Mouse (Mus musculus): ENCODE results near the gene Sema7a. TPM values are rescaled to one million over a fixed set of nuclear protein-coding genes. Genes with fewer than 3 reads are reported as not detected.

Gene Sema7a
- total and polyA plus RNA-seq, 2 experiments: 0.09 to 0.53 TPM

GRCm38 (mm10) chr9:57932831-57933602 lies 6.9 kb upstream of the Sema7a start:
- no peaks in the 10 kb centered on the region for H3K4me1 ChIP-seq (ENCODE audit: control insufficient read depth, insufficient read depth, low read length)
- TF ChIP-seq POLR2A (IDR thresholded peaks at IDR 0.05; ENCODE audit: extremely low read depth, insufficient read depth, low read length): no peak
- no peak for TF ChIP-seq CTCF (IDR thresholded peaks at IDR 0.05; ENCODE audit: low read depth, low read length)
- no peak for DNase-seq (ENCODE audit: extremely low read depth, low read depth, low spot score)
- no peaks in the 10 kb centered on the region for H3K79me2 ChIP-seq (ENCODE audit: control insufficient read depth, insufficient read depth, low read length)
- no peak overlapping the region for H3K4me3 ChIP-seq (ENCODE audit: insufficient read depth, low read depth, low read length)
- peaks cover 13% of the 10 kb centered on the region; the same call in 1 of the 2 replicates for H3K36me3 ChIP-seq (ENCODE audit: control insufficient read depth, insufficient read depth, low read length)
- no peaks in the 10 kb centered on the region for H3K27me3 ChIP-seq (ENCODE audit: control insufficient read depth, insufficient read depth, low read length)
- WGBS: 49% methylated on average over 6 of the region's 6 CpGs
- no peak overlapping the region for H3K9ac ChIP-seq (ENCODE audit: low read depth, low read length)
- H3K27ac ChIP-seq (replicated peaks; ENCODE audit: insufficient read depth, low read depth, low read length): no peak overlapping the region

- H3K4me1 ChIP-seq (ENCODE audit: control insufficient read depth, insufficient read depth, low read length): no peaks in the 10 kb centered on the region; the same call in 1 of the 2 replicates
- H3K4me3 ChIP-seq (ENCODE audit: insufficient read depth, low read depth, low read length): no peak overlapping the region
- H3K9ac ChIP-seq (ENCODE audit: low read depth, low read length): no peak overlapping the region
- H3K79me2 ChIP-seq (ENCODE audit: control insufficient read depth, insufficient read depth, low read length): no peaks in the 10 kb centered on the region
- peak; percentile 62 for DNase-seq (ENCODE audit: extremely low read depth, low read depth, low spot score)
- no peak overlapping the region for H3K27ac ChIP-seq (replicated peaks; ENCODE audit: insufficient read depth, low read depth, low read length)
- 33% methylated on average over 6 of the region's 6 CpGs for WGBS
- TF ChIP-seq POLR2A (IDR thresholded peaks at IDR 0.05; ENCODE audit: extremely low read depth, insufficient read depth, low read length): no peak
- peak; percentile 85 for TF ChIP-seq CTCF (IDR thresholded peaks at IDR 0.05; ENCODE audit: low read depth, low read length)
- H3K36me3 ChIP-seq (ENCODE audit: control insufficient read depth, insufficient read depth, low read length): no peaks in the 10 kb centered on the region
- peaks cover 9% of the 10 kb centered on the region for H3K27me3 ChIP-seq (ENCODE audit: control insufficient read depth, insufficient read depth, low read length)
These were observed 4.1 kb upstream of the Sema7a start for GRCm38 (mm10) chr9:57935683-57936437.

GRCm38 (mm10) chr9:57937171-57937570 lies 2.7 kb upstream of the Sema7a start:
- H3K27ac ChIP-seq (replicated peaks; ENCODE audit: insufficient read depth, low read depth, low read length): no peak overlapping the region
- peaks cover 21% of the 10 kb centered on the region for H3K27me3 ChIP-seq (ENCODE audit: control insufficient read depth, insufficient read depth, low read length)
- H3K79me2 ChIP-seq (ENCODE audit: control insufficient read depth, insufficient read depth, low read length): no peaks in the 10 kb centered on the region
- no peaks in the 10 kb centered on the region for H3K36me3 ChIP-seq (ENCODE audit: control insufficient read depth, insufficient read depth, low read length)
- H3K9ac ChIP-seq (ENCODE audit: low read depth, low read length): no peak overlapping the region
- 85% methylated on average over 4 of the region's 4 CpGs for WGBS
- TF ChIP-seq CTCF (IDR thresholded peaks at IDR 0.05; ENCODE audit: low read depth, low read length) (no peak), POLR2A (IDR thresholded peaks at IDR 0.05; ENCODE audit: extremely low read depth, insufficient read depth, low read length) (no peak)
- no peak for DNase-seq (ENCODE audit: extremely low read depth, low read depth, low spot score)
- no peak overlapping the region for H3K4me3 ChIP-seq (ENCODE audit: insufficient read depth, low read depth, low read length)
- no peaks in the 10 kb centered on the region; the same call in 1 of the 2 replicates for H3K4me1 ChIP-seq (ENCODE audit: control insufficient read depth, insufficient read depth, low read length)

GRCm38 (mm10) chr9:57937651-57938050 lies 2.3 kb upstream of the Sema7a start:
- H3K36me3 ChIP-seq (ENCODE audit: control insufficient read depth, insufficient read depth, low read length): no peaks in the 10 kb centered on the region
- no peaks in the 10 kb centered on the region; the same call in 1 of the 2 replicates for H3K4me1 ChIP-seq (ENCODE audit: control insufficient read depth, insufficient read depth, low read length)
- DNase-seq (ENCODE audit: extremely low read depth, low read depth, low spot score): no peak
- no peaks in the 10 kb centered on the region for H3K79me2 ChIP-seq (ENCODE audit: control insufficient read depth, insufficient read depth, low read length)
- H3K27me3 ChIP-seq (ENCODE audit: control insufficient read depth, insufficient read depth, low read length): peaks cover 22% of the 10 kb centered on the region
- no peak for TF ChIP-seq POLR2A (IDR thresholded peaks at IDR 0.05; ENCODE audit: extremely low read depth, insufficient read depth, low read length)
- no peak for TF ChIP-seq CTCF (IDR thresholded peaks at IDR 0.05; ENCODE audit: low read depth, low read length)
- 79% methylated on average over 6 of the region's 6 CpGs for WGBS
- no peak overlapping the region for H3K4me3 ChIP-seq (ENCODE audit: insufficient read depth, low read depth, low read length)
- no peak overlapping the region for H3K9ac ChIP-seq (ENCODE audit: low read depth, low read length)
- H3K27ac ChIP-seq (replicated peaks; ENCODE audit: insufficient read depth, low read depth, low read length): no peak overlapping the region

GRCm38 (mm10) chr9:57938225-57939055 lies 1.5 kb upstream of the Sema7a start:
- Histone ChIP-seq H3K9ac (ENCODE audit: low read depth, low read length) (no peak overlapping the region), H3K4me1 (ENCODE audit: control insufficient read depth, insufficient read depth, low read length) (no peaks in the 10 kb centered on the region; the same call in 1 of the 2 replicates), H3K27ac (replicated peaks; ENCODE audit: insufficient read depth, low read depth, low read length) (no peak overlapping the region), H3K79me2 (ENCODE audit: control insufficient read depth, insufficient read depth, low read length) (no peaks in the 10 kb centered on the region), H3K4me3 (ENCODE audit: insufficient read depth, low read depth, low read length) (no peak overlapping the region), H3K27me3 (ENCODE audit: control insufficient read depth, insufficient read depth, low read length) (peaks cover 22% of the 10 kb centered on the region), H3K36me3 (ENCODE audit: control insufficient read depth, insufficient read depth, low read length) (no peaks in the 10 kb centered on the region)
- DNase-seq (ENCODE audit: extremely low read depth, low read depth, low spot score): no peak
- WGBS: 83% methylated on average over 5 of the region's 5 CpGs
- TF ChIP-seq CTCF (IDR thresholded peaks at IDR 0.05; ENCODE audit: low read depth, low read length) (no peak), POLR2A (IDR thresholded peaks at IDR 0.05; ENCODE audit: extremely low read depth, insufficient read depth, low read length) (no peak)

Data from liver, adult 2 months (tissue).